Mouse (Mus musculus): ENCODE results near the gene Fgd3. TPM values are rescaled to one million over a fixed set of nuclear protein-coding genes. Genes with fewer than 3 reads are reported as not detected.

Fgd3 gene
- polyA plus RNA-seq, 1 experiment, result 13.7 TPM

DNA sequence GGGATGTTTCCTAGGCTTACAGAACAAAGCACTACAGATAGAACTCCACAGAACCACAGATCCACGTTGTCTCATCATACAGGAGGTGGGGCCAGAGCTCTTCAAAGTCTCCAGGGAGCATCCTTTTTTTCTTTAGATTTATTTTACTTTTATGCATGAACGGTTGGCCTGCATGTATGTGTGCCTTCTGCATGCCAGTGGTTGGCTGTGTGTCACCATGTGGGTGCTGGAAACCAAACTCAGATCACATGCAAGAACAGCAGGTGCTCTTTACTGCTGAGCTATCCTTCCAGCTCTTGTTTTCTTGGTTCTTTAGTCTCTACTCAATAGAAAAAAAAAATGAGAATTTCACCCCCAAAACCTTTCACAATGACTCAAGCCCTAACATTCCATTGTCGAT, 71.2 kb downstream of the Fgd3 start:
- Histone ChIP-seq H3K4me3 (replicated peaks; ENCODE audit: insufficient read depth, low read depth, low read length) (no peak overlapping the region), H3K4me1 (ENCODE audit: control insufficient read depth, insufficient read depth, low read length) (no peaks in the 10 kb centered on the region), H3K27me3 (ENCODE audit: control insufficient read depth, insufficient read depth, low read length) (no peaks in the 10 kb centered on the region), H3K27ac (ENCODE audit: insufficient read depth, low read length) (no peak overlapping the region)
- WGBS, result 45% methylated on average over 3 of the region's 3 CpGs
- no peak for DNase-seq
- TF ChIP-seq CTCF (IDR thresholded peaks at IDR 0.05; ENCODE audit: borderline replicate concordance, insufficient read depth, low read depth, low read length) (no peak), POLR2A (IDR thresholded peaks at IDR 0.05; ENCODE audit: borderline replicate concordance, insufficient read depth, low read length) (no peak)

- no peak within 1 kb of the TSS for H3K4me3 ChIP-seq (replicated peaks; ENCODE audit: insufficient read depth, low read depth, low read length)
- WGBS, result 21% methylated on average over 7 of the region's 8 CpGs
- TF ChIP-seq POLR2A (IDR thresholded peaks at IDR 0.05; ENCODE audit: borderline replicate concordance, insufficient read depth, low read length) (no peak), CTCF (IDR thresholded peaks at IDR 0.05; ENCODE audit: borderline replicate concordance, insufficient read depth, low read depth, low read length) (no peak)
- H3K27me3 ChIP-seq (ENCODE audit: control insufficient read depth, insufficient read depth, low read length), result no peaks in the 10 kb centered on the region
- no peak for DNase-seq
- H3K27ac ChIP-seq (ENCODE audit: insufficient read depth, low read length), result no peak within 1 kb of the TSS
- no peaks in the 10 kb centered on the region for H3K4me1 ChIP-seq (ENCODE audit: control insufficient read depth, insufficient read depth, low read length)
These were observed 71.6 kb downstream of the Fgd3 start, which contains the start of gene Susd3 for GRCm38 (mm10) chr13:49248467-49248862. Gene Susd3, minus strand, starts transcription at chr13:49248706.

GRCm38 (mm10) chr13:49247740-49248466, 72.2 kb downstream of the Fgd3 start:
- TF ChIP-seq POLR2A (IDR thresholded peaks at IDR 0.05; ENCODE audit: borderline replicate concordance, insufficient read depth, low read length) (no peak), CTCF (IDR thresholded peaks at IDR 0.05; ENCODE audit: borderline replicate concordance, insufficient read depth, low read depth, low read length) (no peak)
- no peak overlapping the region for H3K4me3 ChIP-seq (replicated peaks; ENCODE audit: insufficient read depth, low read depth, low read length)

GRCm38 (mm10) chr13:49247232-49247739, 72.8 kb downstream of the Fgd3 start:
- Histone ChIP-seq H3K4me3 (replicated peaks; ENCODE audit: insufficient read depth, low read depth, low read length) (no peak overlapping the region), H3K27ac (ENCODE audit: insufficient read depth, low read length) (no peak overlapping the region), H3K4me1 (ENCODE audit: control insufficient read depth, insufficient read depth, low read length) (no peaks in the 10 kb centered on the region), H3K27me3 (ENCODE audit: control insufficient read depth, insufficient read depth, low read length) (no peaks in the 10 kb centered on the region)
- 60% methylated on average over 12 of the region's 12 CpGs for WGBS
- no peak for DNase-seq
- TF ChIP-seq CTCF (IDR thresholded peaks at IDR 0.05; ENCODE audit: borderline replicate concordance, insufficient read depth, low read depth, low read length) (no peak), POLR2A (IDR thresholded peaks at IDR 0.05; ENCODE audit: borderline replicate concordance, insufficient read depth, low read length) (no peak)

More at GRCm38 (mm10) chr13:49247740-49248466, 72.2 kb downstream of the Fgd3 start:
- no peaks in the 10 kb centered on the region for H3K4me1 ChIP-seq (ENCODE audit: control insufficient read depth, insufficient read depth, low read length)
- H3K27me3 ChIP-seq (ENCODE audit: control insufficient read depth, insufficient read depth, low read length), result no peaks in the 10 kb centered on the region
- H3K27ac ChIP-seq (ENCODE audit: insufficient read depth, low read length), result no peak overlapping the region
- 4% methylated on average over 58 of the region's 58 CpGs for WGBS
- no peak for DNase-seq

DNA sequence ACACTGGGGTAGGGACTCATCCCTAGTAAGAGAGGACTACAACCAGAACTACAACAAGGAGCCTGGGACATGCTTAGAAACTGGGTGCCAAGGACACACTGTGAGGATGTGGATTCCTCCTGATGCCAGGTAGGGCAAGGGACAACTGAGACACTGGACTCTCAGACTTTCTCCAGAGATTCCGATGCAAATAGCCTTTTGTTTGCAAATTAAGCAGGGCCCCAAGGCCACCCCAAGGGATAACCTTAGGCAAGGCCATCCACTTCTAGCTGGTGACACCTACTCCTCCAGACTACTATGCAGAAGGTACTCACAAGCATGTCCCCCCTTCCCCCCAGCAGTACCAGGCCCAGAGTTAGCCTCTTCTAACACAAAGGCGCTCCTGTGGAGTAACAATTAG, 73.5 kb downstream of the Fgd3 start:
- 91% methylated on average over 2 of the region's 2 CpGs for WGBS
- Histone ChIP-seq H3K27ac (ENCODE audit: insufficient read depth, low read length) (no peak overlapping the region), H3K27me3 (ENCODE audit: control insufficient read depth, insufficient read depth, low read length) (no peaks in the 10 kb centered on the region), H3K4me1 (ENCODE audit: control insufficient read depth, insufficient read depth, low read length) (no peaks in the 10 kb centered on the region), H3K4me3 (replicated peaks; ENCODE audit: insufficient read depth, low read depth, low read length) (no peak overlapping the region)
- TF ChIP-seq POLR2A (IDR thresholded peaks at IDR 0.05; ENCODE audit: borderline replicate concordance, insufficient read depth, low read length) (no peak), CTCF (IDR thresholded peaks at IDR 0.05; ENCODE audit: borderline replicate concordance, insufficient read depth, low read depth, low read length) (no peak)
- DNase-seq, result no peak

DNA sequence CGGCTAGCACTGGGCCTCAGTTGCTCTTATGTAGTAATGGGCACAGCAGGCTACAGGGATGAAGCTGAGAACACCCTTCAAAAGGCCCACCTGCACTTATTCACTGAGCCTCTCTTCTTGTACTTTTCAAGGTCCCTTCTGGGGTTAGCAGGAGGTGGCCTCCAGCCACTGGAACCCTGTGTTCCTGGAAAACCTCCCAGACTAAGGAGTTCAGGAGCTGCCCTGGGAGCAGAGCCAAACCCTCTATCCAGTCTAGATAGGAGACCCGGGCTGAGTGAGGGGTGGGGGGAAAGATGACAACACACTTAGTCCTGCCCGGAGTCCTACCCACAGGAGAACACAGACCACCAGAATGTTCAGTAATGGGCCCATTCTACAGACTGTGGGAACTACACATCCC, 74.1 kb downstream of the Fgd3 start:
- TF ChIP-seq CTCF (IDR thresholded peaks at IDR 0.05; ENCODE audit: borderline replicate concordance, insufficient read depth, low read depth, low read length) (no peak), POLR2A (IDR thresholded peaks at IDR 0.05; ENCODE audit: borderline replicate concordance, insufficient read depth, low read length) (no peak)
- no peak overlapping the region for H3K4me3 ChIP-seq (replicated peaks; ENCODE audit: insufficient read depth, low read depth, low read length)
- H3K27me3 ChIP-seq (ENCODE audit: control insufficient read depth, insufficient read depth, low read length), result no peaks in the 10 kb centered on the region
- DNase-seq, result no peak
- no peaks in the 10 kb centered on the region for H3K4me1 ChIP-seq (ENCODE audit: control insufficient read depth, insufficient read depth, low read length)
- 39% methylated on average over 3 of the region's 3 CpGs for WGBS
- no peak overlapping the region for H3K27ac ChIP-seq (ENCODE audit: insufficient read depth, low read length)

- Histone ChIP-seq H3K27me3 (ENCODE audit: control insufficient read depth, insufficient read depth, low read length) (no peaks in the 10 kb centered on the region), H3K4me3 (replicated peaks; ENCODE audit: insufficient read depth, low read depth, low read length) (no peak overlapping the region), H3K27ac (ENCODE audit: insufficient read depth, low read length) (no peak overlapping the region), H3K4me1 (ENCODE audit: control insufficient read depth, insufficient read depth, low read length) (no peaks in the 10 kb centered on the region)
- 57% methylated on average over 4 of the region's 4 CpGs for WGBS
- TF ChIP-seq POLR2A (IDR thresholded peaks at IDR 0.05; ENCODE audit: borderline replicate concordance, insufficient read depth, low read length) (no peak), CTCF (IDR thresholded peaks at IDR 0.05; ENCODE audit: borderline replicate concordance, insufficient read depth, low read depth, low read length) (no peak)
- DNase-seq, result no peak
These were observed 74.9 kb downstream of the Fgd3 start for GRCm38 (mm10) chr13:49245251-49245650.

DNA sequence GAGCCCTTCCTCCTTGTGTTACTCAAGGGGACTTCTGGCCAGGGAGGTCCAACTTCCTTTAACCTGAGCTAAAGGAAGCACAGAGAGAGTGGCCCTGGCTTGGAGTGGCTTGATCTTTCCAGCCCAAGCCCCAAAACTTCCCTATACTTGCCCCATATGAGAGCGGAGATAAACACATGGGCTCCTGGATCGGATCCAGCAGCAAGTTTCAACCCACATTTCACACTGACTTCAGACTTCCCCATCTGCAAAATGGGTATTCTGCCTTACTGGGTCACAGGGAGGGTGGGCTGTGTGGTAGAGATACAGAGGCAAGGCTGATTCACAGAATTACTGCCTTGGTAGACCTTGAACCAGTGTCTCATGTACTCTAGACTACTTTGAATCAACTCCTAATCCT, 76.6 kb downstream of the Fgd3 start:
- TF ChIP-seq CTCF (IDR thresholded peaks at IDR 0.05; ENCODE audit: borderline replicate concordance, insufficient read depth, low read depth, low read length) (no peak), POLR2A (IDR thresholded peaks at IDR 0.05; ENCODE audit: borderline replicate concordance, insufficient read depth, low read length) (no peak)
- Histone ChIP-seq H3K27me3 (ENCODE audit: control insufficient read depth, insufficient read depth, low read length) (no peaks in the 10 kb centered on the region), H3K4me3 (replicated peaks; ENCODE audit: insufficient read depth, low read depth, low read length) (no peak overlapping the region), H3K27ac (ENCODE audit: insufficient read depth, low read length) (no peak overlapping the region), H3K4me1 (ENCODE audit: control insufficient read depth, insufficient read depth, low read length) (no peaks in the 10 kb centered on the region)
- WGBS, result 82% methylated on average over 2 of the region's 2 CpGs
- DNase-seq, result no peak

Measured in cerebellum, adult 2 months (tissue).